Mouse (Mus musculus) liver, adult 2 months (tissue): ENCODE data around the gene Fap.

ENCODE experiments used
- CTCF ChIP-seq: fragments of 200-500 bp; IDR thresholded peaks from 2 replicates; pipeline ENCODE4 v1.5.1; 2011; ENCODE audit warnings: low read depth, low read length, control low read depth
- POLR2A ChIP-seq: fragments of 200-500 bp; IDR thresholded peaks from 2 replicates; pipeline ENCODE4 v1.6.1; 2011; ENCODE audit warnings: low read length, control low read depth; ENCODE audit not compliant: insufficient read depth; ENCODE audit errors: extremely low read depth

DNA sequence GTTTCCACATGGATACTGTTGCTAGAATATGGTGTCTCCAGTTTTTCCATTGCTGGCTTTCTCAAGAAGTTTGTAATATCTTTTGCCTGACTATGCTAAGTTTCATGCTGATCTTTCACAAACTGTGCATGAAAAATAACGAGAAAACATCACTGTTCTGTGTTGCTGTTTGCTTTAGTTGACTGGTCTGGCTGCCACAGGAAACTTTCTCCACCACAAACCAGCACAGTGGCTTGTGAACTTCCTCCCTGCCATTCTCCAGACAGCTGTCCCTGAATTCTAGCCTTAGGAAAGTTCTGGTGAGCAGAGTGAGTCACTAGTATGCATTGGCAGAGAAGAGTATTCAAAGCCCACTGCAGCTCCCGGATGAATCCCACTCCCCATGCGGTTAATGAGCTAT, 1.1 kb upstream of the Fap start:
- TF ChIP-seq CTCF (no peak), POLR2A (no peak)
